Mouse (Mus musculus) hindbrain, embryonic 12.5 days (tissue): ENCODE data around the gene Bcor. TPM values are rescaled to one million over a fixed set of nuclear protein-coding genes. Genes with fewer than 3 reads are reported as not detected.

Experiments
- ATAC-seq: fragments of 200-750 bp; cut with Nextera tagmentation; 2 replicates; pipeline ENCODE4 v1.8.0; 2017; ENCODE audit warnings: moderate TSS enrichment; ENCODE audit not compliant: low FRiP score
- H3K27ac ChIP-seq: fragments of 300-500 bp; sonication (generic); 2 replicates; pipeline ENCODE4 v1.5.1; 2016; ENCODE audit warnings: mild to moderate bottlenecking
- H3K27me3 ChIP-seq: fragments of 300-500 bp; sonication (generic); 2 replicates; pipeline ENCODE4 v1.6.1; 2016; ENCODE audit warnings: mild to moderate bottlenecking
- H3K36me3 ChIP-seq: fragments of 300-500 bp; sonication (generic); 2 replicates; pipeline ENCODE4 v1.6.1; 2016; ENCODE audit warnings: mild to moderate bottlenecking
- H3K4me1 ChIP-seq: fragments of 300-500 bp; sonication (generic); 2 replicates; pipeline ENCODE4 v1.6.1; 2016
- H3K4me2 ChIP-seq: fragments of 300-500 bp; sonication (generic); replicated peaks from 2 replicates; pipeline ENCODE4 v1.6.1; 2016; ENCODE audit warnings: mild to moderate bottlenecking
- H3K4me3 ChIP-seq: fragments of 300-500 bp; sonication (generic); 2 replicates; pipeline ENCODE4 v1.5.1; 2016; ENCODE audit warnings: mild to moderate bottlenecking
- H3K9ac ChIP-seq: fragments of 300-500 bp; sonication (generic); 2 replicates; pipeline ENCODE4 v1.6.1; 2016; ENCODE audit warnings: mild to moderate bottlenecking, moderate library complexity
- H3K9me3 ChIP-seq: fragments of 300-500 bp; sonication (generic); replicated peaks from 2 replicates; pipeline ENCODE4 v1.6.1; 2016; ENCODE audit warnings: mild to moderate bottlenecking
- WGBS: fragments of 180-500 bp; shearing (Covaris S2); methylation state at CpG from one replicate; pipeline ENCODE4 v1.1.7; 2016; 5-methylcytosine and 5-hydroxymethylcytosine counted together
- polyA plus RNA-seq: library from polyadenylated mRNA; unstranded; fragments of >200 nt; fragmentation: Nextera tagmentation; extraction: Ambion mirVana; gene quantifications from 2 replicates; pipeline ENCODE4 v1.2.1, GENCODE M21; 2016

Bcor gene
- polyA plus RNA-seq, 1 experiment from 2014 or later: 23.7 TPM

DNA sequence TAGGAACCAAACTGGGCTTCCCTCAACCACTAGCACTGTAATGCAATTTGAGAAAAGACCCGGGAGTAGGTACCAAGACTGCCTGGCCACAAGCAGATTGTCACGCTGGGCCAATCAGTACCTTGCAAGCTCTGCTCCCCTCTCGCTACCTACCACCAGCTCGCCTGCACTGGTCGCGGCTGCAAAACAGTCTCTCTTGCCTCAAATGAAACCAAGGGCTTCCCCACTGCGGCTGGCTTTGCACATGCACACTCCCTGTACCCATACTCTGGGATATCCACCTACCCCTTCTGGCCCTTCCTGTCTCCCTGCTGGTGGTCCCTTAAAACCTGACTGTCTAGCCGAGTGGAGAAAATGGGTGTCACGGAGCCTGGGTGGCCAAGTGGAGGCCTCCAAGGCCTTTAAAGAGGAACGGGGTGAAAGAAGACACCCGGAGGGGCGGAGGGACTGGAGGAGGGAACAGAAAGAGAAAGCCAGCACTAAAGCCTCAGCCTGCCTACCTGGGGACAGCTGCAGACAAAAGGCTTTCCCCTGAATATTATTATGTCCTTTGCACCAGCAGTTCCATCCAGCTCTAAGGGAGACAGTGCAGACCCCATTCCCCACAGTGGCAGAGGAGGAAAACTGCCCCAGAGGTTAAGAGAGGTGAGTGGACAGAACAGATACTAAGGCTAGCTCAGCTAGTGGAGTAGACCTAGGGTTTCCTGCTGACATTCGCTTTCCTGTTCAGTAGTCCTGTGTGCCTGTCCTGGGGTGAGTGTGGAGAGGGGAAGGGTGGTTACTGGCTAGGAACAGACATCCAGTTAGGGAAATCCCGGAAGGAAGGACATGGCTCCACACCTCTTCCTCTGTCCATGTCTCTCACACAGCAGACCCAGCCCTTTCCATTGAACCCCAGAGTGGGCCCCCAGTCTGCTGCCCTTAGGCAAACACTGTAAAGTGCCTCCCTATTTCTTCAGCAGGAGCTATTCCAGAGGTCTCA, 30.0 kb downstream of the Bcor start:
- no peak for ATAC-seq

DNA sequence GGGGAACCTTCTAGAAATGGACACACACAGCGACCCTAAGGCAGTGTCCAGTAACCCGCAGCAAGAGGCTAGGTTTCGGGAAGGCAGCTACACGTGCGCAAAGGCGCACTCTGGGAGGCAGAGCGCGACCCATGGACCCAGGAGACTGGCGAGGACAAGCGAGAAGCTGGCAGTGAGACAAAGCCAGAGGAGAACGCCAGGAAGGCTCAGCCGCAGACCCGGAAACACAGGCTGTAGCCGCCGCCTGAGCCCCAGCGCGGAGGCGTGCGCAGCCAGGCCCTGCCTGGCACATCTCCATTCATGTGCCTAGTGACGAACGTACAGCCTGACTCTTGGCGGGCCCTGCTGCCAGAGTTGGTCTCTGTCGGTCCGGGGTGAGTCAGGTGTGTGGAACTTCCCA, 30.9 kb downstream of the Bcor start:
- 3% methylated on average over 24 of the region's 24 CpGs for WGBS
- Histone ChIP-seq H3K9ac (peak overlapping the region; percentile 6), H3K4me2 (peak overlapping the region; percentile 55), H3K27ac (peak overlapping the region; percentile 95; the same call in 1 of the 2 replicates), H3K27me3 (peaks cover 99% of the 10 kb centered on the region), H3K36me3 (no peaks in the 10 kb centered on the region), H3K4me1 (peaks cover 49% of the 10 kb centered on the region), H3K9me3 (no peaks in the 10 kb centered on the region), H3K4me3 (peak overlapping the region; percentile 54; the same call in 1 of the 2 replicates)
- ATAC-seq: peak; percentile 5; the same call in 1 of the 2 replicates

More for the DNA sequence above, 30.0 kb downstream of the Bcor start:
- Histone ChIP-seq H3K4me3 (no peak overlapping the region), H3K9ac (no peak overlapping the region), H3K27me3 (peaks cover 99% of the 10 kb centered on the region), H3K9me3 (no peaks in the 10 kb centered on the region), H3K36me3 (no peaks in the 10 kb centered on the region), H3K4me1 (peaks cover 44% of the 10 kb centered on the region), H3K4me2 (0 out of 2 replicates have a peak overlapping the region, but pooled peaks have one; percentile 55), H3K27ac (no peak overlapping the region)
- 12% methylated on average over 14 of the region's 14 CpGs for WGBS

DNA sequence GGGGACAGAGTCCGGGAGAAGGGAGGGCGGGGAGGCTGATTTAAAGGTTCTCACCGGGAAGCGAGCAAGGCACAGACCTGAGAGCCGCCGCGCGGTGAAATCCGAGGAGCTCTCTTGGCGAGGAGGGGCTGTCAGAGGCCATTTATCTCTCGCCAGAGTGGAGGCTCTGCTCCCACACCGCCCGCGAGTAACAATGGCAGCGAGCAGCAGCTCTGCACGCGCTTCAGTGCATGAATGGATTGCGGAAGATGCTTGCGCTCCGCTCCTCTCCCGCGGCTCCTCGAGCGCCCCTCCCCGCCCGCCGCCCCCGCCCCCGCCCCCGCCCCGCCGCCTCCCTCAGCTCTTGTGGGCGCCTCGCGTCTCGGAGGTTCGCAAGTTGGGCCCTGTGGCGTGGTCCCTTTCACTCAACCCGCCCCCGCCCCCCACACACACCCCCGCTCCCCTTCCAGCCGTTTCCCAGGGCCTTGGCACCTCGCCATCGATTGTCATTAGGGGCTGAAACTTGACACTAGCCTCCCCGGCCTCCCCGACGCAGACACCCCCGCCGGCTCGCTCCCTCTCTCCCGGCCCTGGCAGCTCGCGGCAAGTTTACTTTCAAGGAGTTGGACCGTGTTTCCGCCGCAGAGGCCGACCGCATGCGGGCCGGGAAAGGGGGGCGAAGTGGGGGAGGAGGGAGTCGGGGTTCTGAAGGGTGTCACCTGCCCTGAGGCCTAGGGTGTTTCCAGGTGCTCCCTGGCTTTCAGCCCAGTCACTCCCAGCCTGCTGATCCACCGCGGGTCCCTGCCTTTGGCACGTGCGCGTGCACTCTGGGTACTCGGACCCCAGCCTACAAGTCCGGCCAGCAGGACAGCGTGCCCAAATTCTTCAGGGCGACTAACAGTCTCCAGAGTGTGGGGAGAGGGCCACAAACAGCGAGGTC, 31.7 kb downstream of the Bcor start:
- peak overlapping the region; percentile 54 for H3K4me3 ChIP-seq
- peak overlapping the region; percentile 95 for H3K27ac ChIP-seq
- H3K36me3 ChIP-seq: no peaks in the 10 kb centered on the region
- H3K4me1 ChIP-seq: peaks cover 51% of the 10 kb centered on the region
- H3K27me3 ChIP-seq: peaks cover 99% of the 10 kb centered on the region
- peak; percentile 73 for ATAC-seq
- H3K9me3 ChIP-seq: no peaks in the 10 kb centered on the region
- H3K4me2 ChIP-seq: peak overlapping the region; percentile 55
- H3K9ac ChIP-seq: peak overlapping the region; percentile 76
- 1% methylated on average over 44 of the region's 72 CpGs for WGBS

GRCm38 (mm10) chrX:12127799-12128164, 32.4 kb downstream of the Bcor start:
- H3K27ac ChIP-seq: peak overlapping the region; percentile 95
- peaks cover 99% of the 10 kb centered on the region for H3K27me3 ChIP-seq
- no peaks in the 10 kb centered on the region for H3K9me3 ChIP-seq
- peak overlapping the region; percentile 54 for H3K4me3 ChIP-seq
- H3K36me3 ChIP-seq: no peaks in the 10 kb centered on the region
- ATAC-seq: peak; percentile 17; the same call in 1 of the 2 replicates
- peaks cover 55% of the 10 kb centered on the region for H3K4me1 ChIP-seq
- 2% methylated on average over 37 of the region's 37 CpGs for WGBS
- peak overlapping the region; percentile 76 for H3K9ac ChIP-seq
- H3K4me2 ChIP-seq: peak overlapping the region; percentile 55

DNA sequence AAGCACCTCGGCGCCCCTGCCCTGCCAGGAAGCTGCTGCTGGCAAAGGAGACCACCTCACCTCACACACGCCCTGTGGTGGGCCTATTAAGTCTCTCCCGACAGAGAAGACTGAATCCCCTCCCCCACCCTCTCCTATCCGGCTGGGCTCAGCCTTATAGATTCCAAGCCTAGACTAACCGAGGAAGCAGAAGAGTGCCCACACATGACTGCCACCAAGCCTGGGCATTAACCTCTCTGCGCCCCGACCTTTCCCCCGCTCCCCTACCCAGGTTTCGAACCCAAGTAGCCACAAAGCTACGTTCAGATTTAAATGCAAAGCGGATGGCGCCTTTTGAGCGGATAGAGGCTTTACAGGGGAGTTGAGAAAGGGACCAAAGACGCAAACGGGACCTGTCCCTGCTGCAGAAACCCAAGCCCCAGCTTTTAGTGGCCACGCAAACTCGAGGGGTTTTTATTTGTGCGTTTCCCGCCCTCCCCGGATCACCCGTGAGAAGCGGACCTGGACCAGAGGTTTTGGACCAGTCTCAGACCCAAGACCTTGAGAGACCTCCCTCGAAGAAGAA, 33.0 kb downstream of the Bcor start:
- Histone ChIP-seq H3K9me3 (no peaks in the 10 kb centered on the region), H3K27ac (peak overlapping the region; percentile 95), H3K36me3 (no peaks in the 10 kb centered on the region), H3K4me3 (peak overlapping the region; percentile 54), H3K4me2 (peak overlapping the region; percentile 55), H3K4me1 (peaks cover 59% of the 10 kb centered on the region), H3K9ac (peak overlapping the region; percentile 76), H3K27me3 (peaks cover 94% of the 10 kb centered on the region)
- no peak for ATAC-seq
- WGBS: 2% methylated on average over 24 of the region's 24 CpGs

DNA sequence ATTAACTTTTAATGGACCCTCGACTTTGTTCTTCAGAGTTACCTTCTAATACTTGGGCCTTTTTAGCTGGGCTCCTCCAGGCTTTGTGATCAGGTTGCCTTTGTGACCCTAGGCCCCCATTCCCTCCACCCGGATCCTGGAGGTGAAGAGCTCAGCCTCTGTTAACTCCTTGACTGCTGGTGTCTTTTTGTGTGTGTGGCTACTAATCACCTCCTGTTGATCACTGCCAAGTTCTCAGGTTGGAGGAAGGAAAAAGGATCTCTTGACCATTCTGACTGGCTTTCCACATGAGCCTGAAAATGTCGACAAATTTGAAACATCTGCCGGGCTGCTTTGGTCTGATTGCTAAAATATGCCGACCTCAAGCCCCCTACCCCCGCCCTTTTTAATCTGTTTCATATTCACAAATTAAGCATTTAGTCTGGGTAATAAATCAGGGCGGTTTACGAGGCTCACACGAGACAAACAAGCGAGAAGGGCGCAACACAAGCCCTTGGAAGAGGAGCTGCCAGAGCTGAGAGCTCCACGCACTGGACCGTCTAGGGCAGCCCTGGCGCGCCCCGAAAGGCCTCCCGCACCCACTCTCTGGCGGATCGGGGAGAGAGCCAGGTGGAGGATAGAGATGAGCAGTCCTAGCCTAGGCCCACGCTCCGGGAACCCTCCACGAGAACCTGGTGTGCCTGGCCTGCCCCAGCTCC, 33.6 kb downstream of the Bcor start:
- H3K4me3 ChIP-seq: peak overlapping the region; percentile 54
- no peaks in the 10 kb centered on the region for H3K36me3 ChIP-seq
- H3K27me3 ChIP-seq: peaks cover 87% of the 10 kb centered on the region
- no peaks in the 10 kb centered on the region for H3K9me3 ChIP-seq
- no peak for ATAC-seq
- WGBS: 2% methylated on average over 22 of the region's 22 CpGs
- peak overlapping the region; percentile 95; the same call in 1 of the 2 replicates for H3K27ac ChIP-seq
- peak overlapping the region; percentile 55 for H3K4me2 ChIP-seq
- peaks cover 59% of the 10 kb centered on the region for H3K4me1 ChIP-seq
- H3K9ac ChIP-seq: peak overlapping the region; percentile 76

- H3K36me3 ChIP-seq: no peaks in the 10 kb centered on the region
- no peak overlapping the region for H3K9ac ChIP-seq
- H3K4me2 ChIP-seq: no peak overlapping the region
- no peak overlapping the region for H3K27ac ChIP-seq
- 20% methylated on average over 3 of the region's 3 CpGs for WGBS
- peaks cover 46% of the 10 kb centered on the region for H3K4me1 ChIP-seq
- ATAC-seq: no peak
- no peaks in the 10 kb centered on the region for H3K9me3 ChIP-seq
- H3K27me3 ChIP-seq: peaks cover 67% of the 10 kb centered on the region
- H3K4me3 ChIP-seq: no peak overlapping the region
Measured at GRCm38 (mm10) chrX:12124571-12124970, 35.6 kb downstream of the Bcor start.

- no peak for ATAC-seq
- peak overlapping the region; percentile 40; the same call in 1 of the 2 replicates for H3K27ac ChIP-seq
- H3K4me2 ChIP-seq: peak overlapping the region; percentile 36; the same call in 1 of the 2 replicates
- H3K4me3 ChIP-seq: no peak overlapping the region
- 4% methylated on average over 6 of the region's 6 CpGs for WGBS
- no peaks in the 10 kb centered on the region for H3K9me3 ChIP-seq
- H3K9ac ChIP-seq: no peak overlapping the region
- H3K27me3 ChIP-seq: peaks cover 59% of the 10 kb centered on the region
- H3K4me1 ChIP-seq: peaks cover 37% of the 10 kb centered on the region
- no peaks in the 10 kb centered on the region for H3K36me3 ChIP-seq
Measured at GRCm38 (mm10) chrX:12123687-12124087, 36.5 kb downstream of the Bcor start.

DNA sequence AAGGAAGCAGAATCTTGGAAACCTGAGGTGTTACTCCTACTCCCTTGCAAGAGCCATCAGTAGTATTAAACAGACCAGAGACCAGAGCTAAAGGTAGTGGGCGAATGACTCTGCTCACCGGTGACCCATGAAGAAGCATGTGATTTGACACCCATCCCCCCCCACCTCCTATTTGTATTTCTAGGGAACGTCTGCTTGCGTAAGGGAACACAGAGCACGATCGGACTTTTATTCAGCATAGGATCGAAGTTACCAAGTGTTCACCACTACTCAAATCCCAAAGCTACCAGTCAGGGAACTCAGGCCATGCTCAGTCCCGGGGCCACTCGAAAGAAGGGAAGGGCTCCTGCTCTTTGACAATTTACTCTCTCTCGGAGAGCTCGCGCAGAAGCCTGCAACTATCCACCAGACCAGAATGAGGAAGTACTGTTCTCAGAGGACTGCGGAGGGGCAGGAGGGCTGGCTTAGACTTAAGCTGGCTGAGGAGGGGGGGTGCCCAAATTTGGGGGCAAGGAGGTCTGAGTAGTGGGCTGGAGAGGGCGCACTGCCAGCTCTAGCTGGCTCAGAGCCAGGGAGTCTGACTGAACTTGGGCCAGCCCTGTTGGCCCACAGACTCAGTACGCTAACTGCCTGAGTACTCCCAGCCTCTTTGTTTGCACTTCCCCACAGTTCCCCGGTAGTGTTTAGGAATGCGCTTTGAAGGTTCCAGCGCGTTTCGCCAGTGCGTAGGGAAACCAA, 37.4 kb downstream of the Bcor start:
- no peak overlapping the region for H3K4me3 ChIP-seq
- H3K27ac ChIP-seq: peak overlapping the region; percentile 60; the same call in 1 of the 2 replicates
- peak; percentile 41 for ATAC-seq
- H3K4me1 ChIP-seq: peaks cover 36% of the 10 kb centered on the region
- H3K4me2 ChIP-seq: peak overlapping the region; percentile 36
- WGBS: 12% methylated on average over 21 of the region's 21 CpGs
- H3K9me3 ChIP-seq: no peaks in the 10 kb centered on the region
- peaks cover 49% of the 10 kb centered on the region for H3K27me3 ChIP-seq
- no peak overlapping the region; the same call in 1 of the 2 replicates for H3K9ac ChIP-seq
- H3K36me3 ChIP-seq: no peaks in the 10 kb centered on the region

- Histone ChIP-seq H3K9ac (no peak overlapping the region), H3K9me3 (no peaks in the 10 kb centered on the region), H3K27me3 (peaks cover 23% of the 10 kb centered on the region), H3K36me3 (no peaks in the 10 kb centered on the region), H3K27ac (no peak overlapping the region), H3K4me2 (no peak overlapping the region), H3K4me1 (peaks cover 20% of the 10 kb centered on the region), H3K4me3 (no peak overlapping the region)
- no peak for ATAC-seq
- 67% methylated on average over 1 of the region's 1 CpGs for WGBS
Measured at GRCm38 (mm10) chrX:12119476-12119875, 40.7 kb downstream of the Bcor start.
